27 mouse cellular contexts compared by ENCODE assay signal in genomic region chr8:117507703-117508102, GRCm38 (mm10). TPM values are rescaled to one million over a fixed set of nuclear protein-coding genes. Genes with fewer than 3 reads are reported as not detected.
DNase-seq lines count a peak whose midpoint lies in the region; ATAC-seq and TF ChIP-seq lines count a peak whose summit lies in the region.
"Had no signal": no experiment of that assay in that cellular context is flagged by ENCODE, and none has a peak within 500 bp of the region (broad histone marks: within the 10 kb centered on the region; RNA-seq: fewer than 3 reads in every experiment).

No protein-coding gene starts in this region.

- no peak for DNase-seq in kidney, adult 9 months
- no peak for DNase-seq in layer of hippocampus, postnatal 10 days (ENCODE audit: low spot score in 2 of 2)
- no peak for DNase-seq in heart, adult 2 months
- DNase-seq: adrenal gland, adult 8-10 months; adrenal gland, postnatal 14 days; adrenal gland, postnatal 36 days; B cell, adult 2 months; cerebellum, adult 11-12 months; cerebellum, adult 2 months; cerebellum, adult 9-10 months; cerebellum, postnatal 25 days; embryo, embryonic 11 days had no signal

- TF ChIP-seq POLR2A in heart, adult 2 months (IDR thresholded peaks at IDR 0.05; ENCODE audit: insufficient read depth, low read depth, low read length): no peak

- ATAC-seq in common myeloid progenitor, adult 5-6 weeks (replicated peaks; ENCODE audit: low read depth, poor library complexity, severe bottlenecking): 0 out of 2 replicates have a peak, but pooled peaks have one; percentile 47
- ATAC-seq in hematopoietic stem cell, adult 5-6 weeks (replicated peaks in 1 of 2; ENCODE audit: insufficient read depth in 1 of 2, low FRiP score in 2 of 2, low TSS enrichment in 1 of 2, low read depth in 1 of 2, poor library complexity in 2 of 2, severe bottlenecking in 2 of 2): 0 out of 4 replicates have a peak, but pooled peaks have one; percentile 7 to 25
- peak; percentile 47 for ATAC-seq in megakaryocyte progenitor cell, adult 5-6 weeks (replicated peaks; ENCODE audit: poor library complexity)
- ATAC-seq: activated CD4-positive, CD25-positive, alpha-beta regulatory T cell, adult 4 months; CD4-positive, CD25-positive, alpha-beta regulatory T cell, adult 4 months; forebrain, embryonic 14.5 days; forebrain, embryonic 16.5 days; Patski had no signal

- H3K79me2 ChIP-seq in heart, adult 2 months (replicated peaks; ENCODE audit: control insufficient read depth, insufficient read depth, low read length): no peaks in the 10 kb centered on the region

- no peak overlapping the region for H3K27ac ChIP-seq in heart, adult 2 months
- H3K27ac ChIP-seq: embryonic facial prominence, embryonic 13.5 days; embryonic facial prominence, embryonic 15.5 days; forebrain, embryonic 10.5 days; forebrain, embryonic 12.5 days had no signal

- TF ChIP-seq CTCF in heart, adult 2 months (IDR thresholded peaks at IDR 0.05): no peak

- 78% methylated on average over 8 of the region's 8 CpGs for WGBS in heart, adult 2 months

- H3K4me3 ChIP-seq in heart, adult 2 months: no peak overlapping the region
- H3K4me3 ChIP-seq: embryonic facial prominence, embryonic 13.5 days; embryonic facial prominence, embryonic 15.5 days; erythroblast, embryonic 14.5 days; forebrain, embryonic 10.5 days; forebrain, embryonic 12.5 days had no signal

- TF ChIP-seq EP300 in heart, adult 2 months (IDR thresholded peaks at IDR 0.05; ENCODE audit: insufficient read depth, low read depth, low read length): no peak

- H3K9ac ChIP-seq in heart, adult 2 months (ENCODE audit: low read depth, low read length): no peak overlapping the region
- H3K9ac ChIP-seq: embryonic facial prominence, embryonic 13.5 days; embryonic facial prominence, embryonic 15.5 days; forebrain, embryonic 12.5 days had no signal

- intact Hi-C loops in heart, adult 2 months (cut with DNase I): no loop called here

- no peaks in the 10 kb centered on the region for H3K27me3 ChIP-seq in heart, adult 2 months (ENCODE audit: control insufficient read depth, insufficient read depth, low read length)
- H3K27me3 ChIP-seq: CH12.LX; embryonic facial prominence, embryonic 13.5 days; embryonic facial prominence, embryonic 15.5 days; forebrain, embryonic 12.5 days; Patski had no signal

- no peaks in the 10 kb centered on the region for H3K4me1 ChIP-seq in heart, adult 2 months (ENCODE audit: control insufficient read depth, insufficient read depth, low read length)
- H3K4me1 ChIP-seq: embryonic facial prominence, embryonic 13.5 days; embryonic facial prominence, embryonic 15.5 days had no signal

- H3K36me3 ChIP-seq in heart, adult 2 months (ENCODE audit: control insufficient read depth, insufficient read depth, low read length): no peaks in the 10 kb centered on the region
- H3K36me3 ChIP-seq: embryonic facial prominence, embryonic 13.5 days; embryonic facial prominence, embryonic 15.5 days; forebrain, embryonic 10.5 days; forebrain, embryonic 12.5 days; G1E had no signal

RNA-seq across cellular contexts. Expression of gene Plcg2, which starts 9.6 kb away (rescaled TPM):
- total RNA-seq in common myeloid progenitor, adult 5-6 weeks (2017): 56.3 and 76.7 TPM in 2 replicates
- 121 and 137 TPM in 2 replicates for total RNA-seq in hematopoietic stem cell, adult 5-6 weeks (2017)
- total RNA-seq in megakaryocyte progenitor cell, adult 5-6 weeks (2015): 47.8 and 52.7 TPM in 2 replicates
- total RNA-seq in megakaryocyte progenitor cell, adult 5-6 weeks (2017): 72.8 and 72.9 TPM in 2 replicates
- total RNA-seq in layer of hippocampus, postnatal 10 days (2021): 1 to 10 TPM; 2.8 to 3.2 TPM
- 1 to 10 TPM; 5.6 to 5.8 TPM for total RNA-seq in heart, adult 2 months (2021)
- 4.5 and 5.4 TPM in 2 replicates for polyA plus RNA-seq in heart, adult 2 months (2012; rRNA removed)
- total RNA-seq: G1E had no signal
- polyA plus RNA-seq: G1E had no signal
